Mouse (Mus musculus): ENCODE measurements around the gene Pex6.
A peak's percentile ranks its signal among the peaks of the same experiment; 100 is the strongest.

The Pex6 gene

DNA sequence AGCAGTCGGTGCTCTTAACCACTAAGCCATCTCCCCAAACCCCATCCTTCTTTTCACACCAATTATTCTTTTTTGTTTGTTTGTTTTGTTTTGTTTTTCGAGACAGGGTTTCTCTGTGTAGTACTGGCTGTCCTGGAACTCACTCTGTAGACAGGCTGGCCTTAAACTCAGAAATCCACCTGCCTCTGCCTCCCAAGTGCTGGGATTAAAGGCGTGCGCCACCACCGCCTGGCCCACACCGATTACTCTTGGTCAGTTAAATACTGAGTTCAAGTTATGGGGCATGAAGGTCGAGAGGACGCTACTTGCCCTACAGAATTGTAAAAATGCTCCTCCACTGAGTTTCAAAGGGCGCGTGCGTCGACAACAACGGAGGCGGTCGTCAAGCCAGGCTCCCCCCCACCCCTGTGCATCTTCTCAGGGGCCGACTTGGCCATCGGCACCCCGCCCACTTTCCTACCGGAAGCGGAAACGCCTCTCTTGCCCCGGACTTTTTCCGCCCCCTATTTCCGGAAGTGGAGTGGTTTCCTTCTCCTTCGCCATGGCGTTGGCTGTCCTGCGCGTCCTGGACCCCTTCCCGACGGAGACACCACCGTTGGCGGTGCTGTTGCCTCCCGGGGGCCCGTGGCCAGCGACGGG lies at the start of gene Pex6:
TSS of gene Pex6 (plus strand) at position 505 of the 639 bp plus-strand sequence.
- peak; percentile 90 to 93 for DNase-seq

DNA sequence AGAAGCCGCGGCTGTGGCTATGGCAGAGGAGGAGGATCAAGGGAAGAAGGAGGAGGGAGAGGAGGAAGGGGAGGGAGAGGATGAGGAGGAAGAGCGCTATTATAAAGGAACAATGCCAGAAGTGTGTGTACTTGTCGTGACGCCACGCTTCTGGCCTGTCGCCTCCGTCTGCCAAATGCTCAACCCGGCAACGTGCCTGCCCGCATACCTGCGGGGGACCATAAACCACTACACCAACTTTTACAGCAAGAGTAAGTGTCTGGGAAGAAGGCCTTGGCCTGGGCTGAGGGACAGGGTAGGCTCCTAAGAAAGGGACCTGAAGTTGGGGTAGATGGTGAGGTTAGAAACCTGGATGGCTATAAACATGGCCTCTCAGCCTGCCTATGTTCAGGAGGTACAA lies 49.3 kb upstream of the Pex6 start:
- DNase-seq: no peak

DNA sequence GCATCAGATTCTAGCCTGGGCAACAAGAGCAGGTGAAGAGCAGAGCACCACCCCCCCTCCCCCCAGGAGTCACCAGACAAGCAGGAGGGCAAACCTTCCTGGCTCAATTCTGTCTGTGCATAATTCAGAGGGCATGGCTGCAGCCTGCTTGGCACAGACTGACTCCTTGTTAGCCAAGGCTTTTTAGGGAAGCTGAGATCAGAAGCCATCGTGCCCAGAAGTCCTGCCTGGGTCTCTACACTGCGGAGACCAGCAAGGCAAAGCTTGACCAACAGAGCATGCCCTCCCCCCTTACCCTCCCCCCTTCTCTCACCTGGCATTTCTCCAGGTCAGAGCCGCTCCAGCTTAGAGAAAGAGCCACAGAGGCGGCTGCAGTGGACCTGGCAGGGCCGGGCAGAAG lies 48.5 kb upstream of the Pex6 start:
- no peak for DNase-seq

DNA sequence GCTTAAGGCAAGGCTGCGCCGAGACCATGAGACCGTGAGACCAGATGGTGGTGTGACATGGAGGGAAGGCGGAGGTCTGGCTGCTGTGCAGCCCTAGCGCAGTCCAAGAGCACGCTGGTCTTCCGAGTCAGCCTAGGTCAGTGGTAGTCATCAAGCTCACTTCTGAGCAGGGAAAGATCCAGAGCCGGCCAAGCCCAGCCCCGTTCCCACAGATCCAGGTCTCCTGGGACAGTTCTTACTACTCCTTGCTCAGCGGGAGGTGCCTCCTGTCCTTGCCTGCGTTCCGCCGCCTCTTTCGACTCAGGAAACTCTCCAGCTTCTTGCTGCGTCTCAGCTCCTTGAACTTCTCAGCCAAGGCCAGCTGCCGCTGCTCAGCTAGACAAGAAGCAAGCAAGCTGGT lies 43.6 kb upstream of the Pex6 start:
- DNase-seq: no peak

DNA sequence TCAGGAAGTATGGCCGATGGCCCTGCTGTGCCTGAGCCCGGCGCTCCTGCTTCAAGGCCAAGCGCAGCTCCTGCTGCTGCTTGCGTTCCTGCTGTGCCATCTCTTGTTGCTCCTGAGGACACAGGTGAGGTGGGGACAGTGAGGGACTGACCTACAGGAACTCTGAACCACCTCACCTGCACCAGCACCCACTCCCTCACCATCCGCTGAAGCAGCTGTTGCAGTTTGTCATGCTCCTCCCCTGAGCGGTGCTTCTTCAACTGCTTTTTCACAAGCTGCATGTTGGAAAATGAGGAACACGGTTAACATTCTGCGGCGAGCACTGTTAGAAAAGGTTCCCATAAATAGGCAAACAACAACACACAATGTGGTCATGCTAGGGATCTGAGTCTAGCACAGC lies 41.4 kb upstream of the Pex6 start:
- no peak for DNase-seq

DNA sequence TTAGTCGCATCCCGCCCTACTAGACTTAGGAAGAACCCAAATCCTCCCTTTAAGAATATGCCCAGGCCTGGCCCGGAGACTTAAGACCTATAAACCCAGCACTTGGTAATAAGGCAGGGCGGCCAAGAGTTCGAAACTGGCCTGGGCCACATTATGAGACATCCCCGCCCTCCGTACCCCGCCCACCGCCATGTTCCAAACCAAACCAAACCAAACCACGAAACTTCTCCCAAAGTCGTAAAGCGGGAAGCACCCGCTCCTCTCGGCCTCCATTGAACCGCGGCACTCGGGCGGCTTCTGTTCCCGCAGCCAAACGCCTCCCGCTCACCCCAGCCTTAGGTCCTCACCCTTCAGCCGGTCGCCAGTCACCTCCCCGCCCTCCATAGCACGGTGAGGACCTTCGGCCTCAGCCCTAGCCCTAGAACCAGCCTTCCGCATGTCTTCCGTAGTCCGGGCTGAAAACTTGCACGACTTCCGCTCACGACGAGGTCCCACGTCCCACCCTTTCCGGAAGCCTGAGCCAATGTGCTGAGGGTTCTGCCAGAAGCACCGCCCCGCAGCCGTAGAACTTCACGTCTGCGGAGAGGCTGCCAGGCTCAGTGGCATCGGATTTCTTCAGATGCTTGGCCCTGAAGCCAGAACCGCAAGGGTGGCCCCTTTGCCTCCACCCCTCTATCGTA lies 37.3 kb upstream of the Pex6 start, which contains the start of gene Rrp36:
TSS of gene Rrp36 (minus strand) at position 503 of the 680 bp plus-strand sequence.
- peak; percentile 92 to 93 for DNase-seq

DNA sequence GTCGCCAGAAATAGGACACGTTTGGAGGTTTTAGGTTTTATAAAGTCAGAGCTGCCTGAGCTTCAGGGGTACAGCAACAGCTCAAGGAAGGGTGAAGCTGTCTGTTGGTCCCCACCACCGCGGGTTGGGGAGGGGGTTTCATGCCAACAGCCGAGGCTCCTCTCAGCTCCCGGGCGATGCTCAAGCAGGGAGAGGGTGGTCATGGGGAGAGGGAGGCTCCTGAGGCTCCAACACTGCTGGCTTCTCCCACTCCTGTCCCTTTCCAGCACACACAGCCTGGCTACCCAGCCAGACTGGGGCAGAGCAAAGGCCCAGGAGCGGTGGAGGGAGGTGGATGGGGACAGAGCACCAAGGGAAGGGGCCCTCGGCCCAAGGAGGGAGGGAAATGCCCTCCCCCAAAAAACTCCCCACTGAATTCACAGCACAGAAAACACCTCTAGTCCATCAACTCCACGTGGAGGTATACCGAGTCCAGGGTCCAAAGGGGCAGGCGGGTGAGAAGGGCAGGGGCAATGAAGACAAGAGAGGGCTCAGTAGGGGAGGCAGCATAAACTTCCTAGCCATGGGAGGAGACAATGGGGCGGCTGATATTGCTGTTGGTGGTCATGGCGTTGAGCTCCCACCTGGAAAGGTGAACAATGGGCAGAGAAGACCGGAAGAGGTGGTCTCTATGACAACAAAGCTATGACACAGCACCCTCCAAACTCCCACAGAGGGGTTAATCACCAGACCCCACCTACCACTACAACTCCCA lies 36.6 kb upstream of the Pex6 start:
- no peak for DNase-seq

DNA sequence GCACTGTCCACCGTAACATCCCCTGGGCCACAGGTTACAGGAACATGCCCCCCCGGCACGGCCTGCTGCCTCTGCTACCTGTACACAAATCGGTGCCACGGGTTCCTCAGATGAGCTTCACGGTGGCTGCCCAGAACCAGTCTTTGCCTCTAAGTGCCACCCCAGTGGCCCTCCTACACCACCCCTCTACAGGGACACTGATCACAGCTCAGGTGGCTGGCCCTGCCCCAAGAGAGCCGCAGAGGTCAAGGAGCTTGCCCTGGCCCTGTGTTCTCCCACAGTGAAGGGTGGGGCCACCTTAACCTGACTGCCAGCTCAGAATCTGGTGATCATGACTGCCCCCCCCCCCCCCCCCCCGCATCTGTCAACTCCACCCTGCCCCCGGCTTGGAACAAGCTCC lies 32.8 kb upstream of the Pex6 start, which contains the start of gene Mea1:
TSS of gene Mea1 (plus strand) at position 378 of the 400 bp plus-strand sequence.
- DNase-seq: peak in 1 of 2 experiments; percentile 28

DNA sequence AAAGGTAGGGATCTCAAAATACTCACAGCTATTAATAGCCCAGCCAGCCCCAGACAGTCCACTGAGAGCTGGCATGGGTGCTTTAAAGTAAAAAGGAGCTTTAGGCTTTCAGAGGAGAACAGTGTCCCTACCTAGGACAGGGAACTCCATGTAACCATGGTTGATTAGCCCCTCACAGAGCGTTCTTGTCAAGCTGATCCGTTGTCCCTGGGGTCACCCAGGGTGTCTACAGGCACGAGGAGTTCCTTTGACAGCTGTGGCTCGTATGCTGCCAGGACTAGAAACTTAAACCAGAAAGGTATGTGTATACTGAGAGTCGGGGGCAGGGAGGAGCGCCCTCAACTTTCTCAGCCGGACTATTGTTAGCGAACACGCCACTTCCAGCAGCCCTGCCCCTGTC lies 32.4 kb upstream of the Pex6 start:
- DNase-seq: no peak

DNA sequence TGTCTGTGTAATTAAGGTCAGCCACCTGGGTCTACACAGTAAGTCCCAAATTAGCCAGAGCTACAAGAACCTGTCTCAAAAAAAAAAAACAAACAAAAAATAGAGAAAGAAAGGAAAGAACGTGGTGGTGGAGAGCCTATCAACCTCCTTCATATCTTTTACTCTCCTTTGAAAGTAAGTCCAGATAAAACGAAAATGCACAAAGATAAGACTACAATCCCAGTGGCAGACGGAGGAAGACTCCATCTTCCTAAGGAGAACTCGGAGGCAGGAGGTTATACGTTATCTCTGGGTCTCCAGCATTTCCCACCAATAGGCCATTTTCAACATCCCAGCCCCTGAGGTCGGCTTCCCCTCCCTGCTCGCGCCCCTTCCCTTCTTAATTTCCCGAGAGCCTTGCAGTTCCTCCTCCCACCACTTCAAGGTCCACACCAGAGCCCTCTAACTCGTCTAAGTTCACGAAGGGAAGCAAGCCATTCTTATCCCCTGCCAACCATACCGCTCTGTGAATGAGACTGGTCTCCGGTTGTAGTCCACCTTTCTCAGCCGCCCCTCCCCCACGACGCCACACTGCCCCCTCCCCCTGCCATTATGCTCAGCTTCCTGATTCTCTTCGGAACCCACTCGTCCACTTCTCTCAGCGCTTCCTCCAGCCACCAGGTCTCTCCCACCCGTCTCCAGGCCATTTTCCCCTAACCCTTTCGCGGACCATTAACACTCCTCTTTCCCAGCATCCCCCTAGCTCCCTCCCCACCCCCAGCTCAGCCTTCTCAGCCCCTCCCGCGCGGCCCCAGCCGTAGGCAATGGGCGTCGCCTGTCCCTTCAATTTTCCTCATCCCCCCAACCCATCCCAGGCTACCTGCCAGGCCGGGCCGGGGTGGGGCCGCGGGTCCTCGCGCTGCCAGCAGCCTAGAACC lies 31.2 kb upstream of the Pex6 start:
- DNase-seq: peak; percentile 38 to 51

DNA sequence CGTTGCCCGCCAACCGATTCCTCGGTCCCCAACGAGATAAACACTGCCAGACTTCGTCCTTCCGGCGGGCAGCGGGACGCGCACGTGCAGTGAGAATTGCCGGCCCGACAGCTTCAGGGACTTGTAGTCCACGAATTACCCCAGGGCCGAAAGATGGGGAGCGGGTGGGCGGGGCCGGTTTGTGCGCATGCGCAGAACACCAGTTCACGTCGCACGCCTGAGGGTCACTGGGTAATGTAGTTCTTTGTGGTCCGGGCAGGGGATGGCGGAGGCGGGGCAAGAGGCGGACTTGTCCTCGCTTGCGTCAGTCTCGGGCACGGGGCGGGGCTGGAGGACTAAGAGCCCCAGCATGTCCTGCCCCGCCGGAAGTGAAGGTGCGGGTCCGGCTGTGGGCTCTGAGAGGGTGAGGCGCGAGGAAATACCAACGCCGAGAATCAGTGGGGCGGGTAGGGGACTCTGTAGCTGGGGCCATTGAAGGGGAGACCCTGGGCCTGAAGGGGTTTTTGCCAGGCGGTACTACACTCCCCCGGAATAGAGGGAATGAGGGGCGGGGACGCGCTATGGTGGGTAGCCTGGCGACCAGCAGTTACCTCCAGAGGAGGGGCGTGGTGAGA lies 30.4 kb upstream of the Pex6 start, which contains the start of gene Klhdc3:
TSS of gene Klhdc3 (minus strand) at position 155 of the 614 bp plus-strand sequence.
- peak; percentile 98 for DNase-seq

DNA sequence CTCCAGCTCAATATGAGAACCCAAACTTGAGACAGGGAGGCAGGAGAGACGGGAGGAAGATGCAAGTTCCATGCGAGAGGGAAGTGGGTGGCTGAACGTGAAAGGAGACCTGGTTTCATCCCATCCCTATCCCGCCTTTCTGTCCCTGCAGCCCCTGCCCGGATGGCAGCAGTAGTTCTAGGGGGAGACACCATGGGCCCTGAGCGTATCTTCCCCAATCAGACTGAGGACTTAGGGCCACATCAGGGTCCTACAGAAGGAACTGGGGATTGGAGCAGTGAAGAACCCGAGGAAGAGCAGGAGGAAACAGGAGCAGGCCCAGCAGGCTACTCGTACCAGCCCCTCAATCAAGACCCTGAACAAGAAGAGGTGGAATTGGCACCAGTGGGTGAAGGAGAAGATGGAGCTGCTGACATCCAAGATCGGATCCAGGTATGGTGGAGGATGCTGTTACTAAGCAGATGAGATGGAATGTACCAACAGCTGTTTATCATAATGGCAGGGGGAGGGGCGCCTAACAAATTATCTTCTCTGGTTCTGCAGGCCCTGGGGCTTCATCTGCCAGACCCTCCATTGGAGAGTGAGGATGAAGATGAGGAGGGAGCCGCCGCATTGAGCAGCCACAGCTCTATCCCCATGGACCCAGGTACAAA lies 29.7 kb upstream of the Pex6 start:
- DNase-seq: no peak

DNA sequence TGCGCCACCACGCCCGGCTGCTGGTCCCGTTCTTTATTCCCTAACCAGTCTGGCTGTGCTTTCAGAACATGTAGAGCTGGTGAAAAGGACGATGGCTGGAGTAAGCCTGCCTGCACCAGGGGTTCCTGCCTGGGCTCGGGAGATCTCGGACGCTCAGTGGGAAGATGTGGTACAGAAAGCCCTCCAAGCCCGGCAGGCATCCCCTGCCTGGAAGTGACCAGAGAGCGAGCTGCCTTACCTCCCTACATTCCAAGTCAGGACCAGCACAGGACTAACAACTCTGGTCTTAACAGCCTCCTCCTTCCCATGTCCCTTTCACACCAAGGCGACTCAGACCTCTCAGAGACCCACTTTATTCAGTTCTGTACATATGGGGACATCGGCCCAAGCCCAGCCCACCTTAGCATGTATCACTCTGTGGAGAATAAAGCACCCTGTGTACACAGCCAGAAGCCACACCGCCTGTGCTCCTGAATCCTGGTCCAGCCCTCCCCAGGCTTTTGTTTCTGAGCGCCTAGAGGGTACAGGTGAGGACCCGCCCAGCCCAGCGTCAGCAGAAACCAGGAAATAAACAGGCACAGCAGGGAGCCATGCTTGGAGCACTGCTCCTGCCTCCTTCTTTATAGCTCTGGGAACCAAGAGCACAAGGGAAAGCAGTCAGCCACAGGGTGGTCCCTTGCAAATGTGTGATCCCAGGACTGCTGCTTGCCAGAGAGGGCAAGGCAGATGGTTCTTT lies 28.4 kb upstream of the Pex6 start:
- DNase-seq: no peak

DNA sequence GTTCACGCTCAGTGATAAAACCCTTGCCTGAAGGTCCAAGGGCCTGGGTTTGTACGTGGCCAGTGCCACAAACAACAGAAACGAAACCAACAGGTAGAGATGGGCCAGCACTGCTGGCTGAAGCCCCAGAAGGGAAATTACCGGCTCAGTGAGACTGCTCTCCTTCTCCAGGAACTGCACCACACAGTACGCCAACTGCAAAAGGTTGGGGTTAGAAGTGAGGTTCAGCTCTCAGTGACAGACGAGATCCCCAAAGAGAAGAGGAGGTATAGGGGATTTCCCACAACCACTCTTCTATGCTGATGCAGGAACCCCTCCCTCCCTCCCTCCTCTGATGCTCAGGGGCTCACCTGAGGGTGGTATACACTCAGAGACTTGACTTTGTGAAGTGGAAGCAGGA lies 25.4 kb upstream of the Pex6 start:
- no peak for DNase-seq

DNA sequence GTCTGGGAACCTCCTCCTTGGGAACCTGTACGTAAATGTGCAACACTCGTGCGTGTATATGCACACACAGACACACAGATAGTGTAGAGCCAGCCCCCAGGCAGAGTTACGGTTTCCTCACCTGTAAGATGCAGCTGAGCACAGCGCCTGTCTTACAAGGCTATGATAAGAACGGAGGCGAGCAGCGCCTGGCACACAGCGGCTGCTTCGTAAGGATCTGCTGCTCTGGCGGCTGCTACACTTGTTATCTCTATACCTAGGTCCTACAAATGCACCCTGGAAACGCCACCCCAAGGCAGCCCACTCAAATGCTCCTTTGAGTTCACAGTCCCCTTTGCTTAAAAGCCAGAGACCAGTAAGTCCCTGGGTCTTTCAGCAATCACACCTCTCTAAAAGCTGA lies 20.6 kb upstream of the Pex6 start:
- no peak for DNase-seq

DNA sequence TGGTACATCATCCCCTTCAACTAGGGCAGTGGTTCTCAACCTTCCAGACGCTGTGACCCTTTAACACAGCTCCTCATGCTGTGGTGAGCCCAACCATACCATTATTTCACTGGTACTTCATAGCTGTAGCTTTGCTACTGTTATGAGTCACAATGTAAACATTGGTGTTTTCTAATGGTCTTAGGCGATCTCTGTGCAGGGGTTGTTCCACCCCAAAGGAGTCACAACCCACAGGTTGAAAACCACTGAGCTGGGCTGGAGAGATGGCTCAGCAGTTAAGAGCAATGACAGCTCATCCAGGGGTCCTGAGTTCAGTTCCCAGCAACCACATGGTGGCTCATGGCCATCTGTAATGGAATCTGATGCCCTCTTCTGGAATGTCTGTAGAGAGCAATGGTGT lies 19.9 kb upstream of the Pex6 start:
- no peak for DNase-seq

DNA sequence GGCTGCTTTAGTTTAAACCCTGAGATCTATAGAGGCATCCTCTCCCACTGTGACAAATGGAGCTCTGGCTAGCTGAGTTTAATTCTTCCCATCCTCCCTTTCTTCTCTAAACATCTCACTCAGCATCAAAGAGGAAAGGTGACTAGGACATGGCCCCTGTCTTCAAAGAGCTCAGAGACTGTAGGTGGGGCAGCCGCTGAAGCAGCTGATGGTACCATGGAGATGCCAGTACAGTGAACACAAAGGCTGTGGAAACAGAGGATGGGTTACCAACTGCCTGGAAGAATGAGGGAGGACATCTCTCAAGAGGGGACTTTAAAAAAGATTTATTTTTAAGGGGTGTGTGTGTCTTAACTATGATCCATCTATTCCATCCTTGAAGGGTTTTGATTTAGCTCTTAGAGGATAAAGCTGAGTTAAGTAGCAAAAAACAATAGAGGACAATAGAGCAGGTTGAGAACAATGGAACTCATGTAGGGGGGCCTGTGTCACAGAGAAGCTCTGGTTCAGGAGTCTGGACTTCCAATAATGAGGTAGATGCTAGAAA lies 16.7 kb upstream of the Pex6 start:
- no peak for DNase-seq

DNA sequence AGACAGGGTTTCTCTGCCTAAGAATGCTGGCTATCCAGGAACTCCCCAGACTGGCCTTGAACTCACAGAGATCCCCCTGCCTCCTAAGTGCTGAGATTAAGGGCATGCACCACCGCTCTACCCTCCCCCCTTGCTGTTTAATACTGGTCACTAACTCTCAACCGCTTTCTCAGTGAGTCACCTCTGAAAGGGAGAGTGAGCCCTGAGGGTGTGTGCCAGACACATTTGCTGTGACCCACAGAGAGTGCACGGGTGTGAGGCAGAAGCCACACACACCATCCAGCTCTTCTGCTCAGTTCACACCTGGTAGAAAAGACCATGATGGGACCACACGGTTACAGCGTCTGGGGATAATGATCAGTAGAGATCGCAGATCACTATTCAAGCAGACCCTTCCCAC lies 12.7 kb upstream of the Pex6 start:
- DNase-seq: no peak

DNA sequence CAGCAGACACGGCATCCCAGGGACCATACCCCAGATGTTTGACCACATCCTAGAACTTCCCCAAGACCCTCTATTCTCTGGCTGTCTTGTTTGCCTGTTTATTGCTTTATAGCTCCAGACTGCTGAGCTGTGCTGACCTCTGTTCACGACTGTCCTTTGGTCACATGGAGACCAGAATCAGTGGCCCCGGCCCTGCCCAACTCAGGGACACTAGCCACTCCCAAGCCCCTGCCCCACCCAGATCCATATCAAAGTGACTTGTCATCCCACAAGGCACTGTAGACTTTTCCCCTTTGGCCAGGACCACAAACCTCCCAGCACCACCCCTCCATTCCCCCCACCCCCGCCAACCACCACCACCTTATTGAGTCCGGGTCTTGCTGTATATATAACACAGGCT lies 12.0 kb upstream of the Pex6 start:
- no peak for DNase-seq

DNA sequence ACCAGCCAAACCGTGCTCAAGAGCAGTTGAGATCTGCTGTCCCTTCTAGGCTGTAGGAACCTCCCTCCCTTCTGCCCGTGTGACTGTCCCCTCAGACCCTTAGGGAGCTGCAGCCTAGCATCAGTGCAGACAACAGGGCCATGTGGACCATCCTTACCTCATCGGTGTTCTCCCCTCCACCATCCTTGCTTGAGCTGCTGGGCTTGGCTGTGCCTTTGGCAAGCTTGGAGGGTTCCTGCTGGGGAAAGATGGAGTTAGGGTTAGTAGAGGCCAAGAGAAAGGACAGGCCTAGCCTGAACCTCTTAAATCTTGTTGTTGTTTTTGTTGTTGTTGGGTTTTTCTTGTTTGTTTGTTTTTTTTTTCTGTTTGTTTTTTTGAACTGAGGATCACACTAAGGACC lies 11.4 kb upstream of the Pex6 start:
- DNase-seq: no peak

DNA sequence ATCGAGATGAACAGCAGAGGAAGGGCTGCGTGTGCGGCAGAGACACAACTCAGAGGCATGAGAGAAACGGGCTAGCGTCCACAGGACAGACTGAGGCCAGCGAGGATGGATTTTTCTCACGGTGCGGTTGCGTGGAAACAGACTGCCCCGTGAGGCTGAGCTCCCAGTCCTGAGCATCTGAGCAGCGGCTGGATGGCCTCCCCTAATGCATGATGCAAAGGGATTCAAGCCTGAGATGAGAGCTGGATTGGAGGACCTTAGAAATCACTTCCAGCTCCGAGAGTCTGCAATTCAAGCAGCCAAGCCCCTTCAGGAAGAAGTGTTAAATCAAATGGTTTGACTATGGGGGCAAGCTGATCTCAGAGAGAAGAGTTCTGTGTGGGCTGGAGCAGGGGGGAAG lies 9.8 kb upstream of the Pex6 start:
- DNase-seq: no peak

All from kidney, adult 8-10 months (tissue).